Mouse (Mus musculus): ENCODE measurements around the gene Tmem242.

DNA sequence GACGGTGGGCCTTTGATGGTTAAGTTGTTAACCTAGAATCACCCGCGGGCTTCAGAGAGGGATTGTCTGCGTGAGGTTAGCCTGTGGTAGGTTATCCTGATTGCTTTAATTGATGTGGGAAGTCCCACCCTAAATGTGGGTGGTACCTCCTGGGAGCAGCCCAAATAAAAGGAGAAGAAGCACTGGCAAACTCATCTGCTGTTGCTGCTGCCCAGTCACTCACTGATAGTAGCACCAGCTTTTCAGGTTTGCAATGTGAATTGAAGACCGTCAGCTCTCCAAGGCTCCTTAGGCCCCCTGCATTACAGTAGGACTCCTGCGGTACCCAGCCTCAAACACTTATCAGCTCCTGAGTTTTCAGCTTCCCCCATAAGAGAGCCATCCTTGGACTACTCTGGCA lies 36.2 kb downstream of the Tmem242 start:
- TF ChIP-seq POLR2A (IDR thresholded peaks at IDR 0.05; ENCODE audit: borderline replicate concordance, low read depth, low read length) = no peak
- TF ChIP-seq CTCF (IDR thresholded peaks at IDR 0.05; ENCODE audit: low read depth, low read length) = no peak

Data from bone marrow macrophage, adult 2 months (primary cell).